Mouse (Mus musculus) heart, embryonic 14.5 days (tissue): Measurements from ENCODE around the gene Fmnl3. TPM values are rescaled to one million over a fixed set of nuclear protein-coding genes. Genes with fewer than 3 reads are reported as not detected.
A peak's percentile ranks its signal among the peaks of the same experiment; 100 is the strongest.

Experiments used
- ATAC-seq: fragments of 200-750 bp; cut with Nextera tagmentation; 2 replicates; pipeline ENCODE4 v1.8.0; 2017; ENCODE audit warnings: low read depth, moderate TSS enrichment; ENCODE audit not compliant: insufficient number of reproducible peaks, insufficient read depth, low FRiP score
- H3K27ac ChIP-seq, 2 experiments: fragments of 200-500 bp in 1 of 2; fragments of 300-500 bp in 1 of 2; sonication (generic) in 1 of 2; replicated peaks in 1 of 2; 2 replicates each; pipeline ENCODE4 v1.5.1; 2012 to 2014; ENCODE audit warnings: low read depth in 2 of 2, low read length in 2 of 2, control low read depth in 1 of 2, mild to moderate bottlenecking in 1 of 2, mixed read lengths in 1 of 2; ENCODE audit not compliant: control insufficient read depth in 1 of 2, insufficient read depth in 1 of 2
- H3K27me3 ChIP-seq: fragments of 300-500 bp; sonication (generic); 2 replicates; pipeline ENCODE4 v1.6.1; 2014; ENCODE audit warnings: mild to moderate bottlenecking, low read length, control low read depth; ENCODE audit not compliant: control insufficient read depth, insufficient read depth
- H3K36me3 ChIP-seq: fragments of 300-500 bp; sonication (generic); 2 replicates; pipeline ENCODE4 v1.6.1; 2014; ENCODE audit warnings: mild to moderate bottlenecking, control low read depth, low read length, mixed read lengths; ENCODE audit not compliant: control insufficient read depth, insufficient read depth
- H3K4me1 ChIP-seq, 2 experiments: fragments of 200-500 bp in 1 of 2; fragments of 300-500 bp in 1 of 2; sonication (generic) in 1 of 2; 2 replicates each; pipeline ENCODE4 v1.6.1; 2012 to 2014; ENCODE audit warnings: low read length in 2 of 2, control low read depth in 1 of 2, mixed read lengths in 1 of 2; ENCODE audit not compliant: control insufficient read depth in 2 of 2, insufficient read depth in 2 of 2
- H3K4me2 ChIP-seq: fragments of 300-500 bp; sonication (generic); 2 replicates; pipeline ENCODE4 v1.6.1; 2014; ENCODE audit warnings: mild to moderate bottlenecking, low read length
- H3K4me3 ChIP-seq, 2 experiments: fragments of 200-500 bp in 1 of 2; fragments of 300-500 bp in 1 of 2; sonication (generic) in 1 of 2; 2 replicates each; pipeline ENCODE4 v1.5.1; 2012 to 2014; ENCODE audit warnings: low read length in 2 of 2, mild to moderate bottlenecking in 2 of 2, control low read depth in 1 of 2, low read depth in 1 of 2, moderate library complexity in 1 of 2; ENCODE audit not compliant: control insufficient read depth in 1 of 2, insufficient read depth in 1 of 2
- H3K9ac ChIP-seq: fragments of 300-500 bp; sonication (generic); 2 replicates; pipeline ENCODE4 v1.6.1; 2014; ENCODE audit warnings: mild to moderate bottlenecking, low read length
- H3K9me3 ChIP-seq: fragments of 300-500 bp; sonication (generic); 2 replicates; pipeline ENCODE4 v1.6.1; 2016; ENCODE audit warnings: low read length, control low read depth; ENCODE audit not compliant: control insufficient read depth
- WGBS: fragments of 180-500 bp; shearing (Covaris S2); extraction: QIAGEN DNeasy Blood & Tissue Kit; methylation state at CpG from one replicate; pipeline ENCODE4 v1.1.7; 2014; 5-methylcytosine and 5-hydroxymethylcytosine counted together
- polyA plus RNA-seq: library from polyadenylated mRNA; unstranded; fragments of >200 nt; fragmentation: Nextera tagmentation; extraction: Ambion mirVana; gene quantifications from 2 replicates; pipeline ENCODE4 v1.2.1, GENCODE M21; 2014

Fmnl3 gene
- polyA plus RNA-seq, 1 experiment from 2014 or later, result 14.4 TPM

DNA sequence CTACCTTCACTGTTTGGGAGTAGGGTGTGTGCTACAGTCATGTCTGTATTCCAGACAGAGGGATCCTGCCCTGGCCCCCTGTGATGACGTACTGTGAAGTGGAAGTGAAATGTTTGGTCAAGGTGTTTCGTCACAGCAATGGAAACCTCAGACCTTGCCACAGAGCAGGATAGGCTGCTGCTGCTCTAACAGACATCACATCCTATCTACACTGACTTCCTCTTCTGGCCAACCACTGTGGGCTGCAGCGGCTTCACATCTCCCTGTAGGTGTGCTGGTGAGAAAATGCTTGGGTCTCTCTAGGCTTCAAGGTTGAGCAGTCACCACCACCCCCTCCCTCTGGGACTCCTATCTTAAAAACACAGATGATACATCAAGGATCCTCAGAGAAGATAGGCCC, 29.2 kb downstream of the Fmnl3 start:
- H3K27ac ChIP-seq, result peak overlapping the region; percentile 12 to 93; a peak in 3 of 4 replicates
- no peak overlapping the region for H3K9ac ChIP-seq
- H3K27me3 ChIP-seq, result no peaks in the 10 kb centered on the region
- H3K36me3 ChIP-seq, result no peaks in the 10 kb centered on the region
- no peaks in the 10 kb centered on the region for H3K9me3 ChIP-seq
- WGBS, result 57% methylated on average over 3 of the region's 3 CpGs
- no peak overlapping the region for H3K4me3 ChIP-seq
- H3K4me1 ChIP-seq, result peaks cover 62 to 85% of the 10 kb centered on the region in 2 experiments
- no peak overlapping the region for H3K4me2 ChIP-seq
- ATAC-seq, result no peak

DNA sequence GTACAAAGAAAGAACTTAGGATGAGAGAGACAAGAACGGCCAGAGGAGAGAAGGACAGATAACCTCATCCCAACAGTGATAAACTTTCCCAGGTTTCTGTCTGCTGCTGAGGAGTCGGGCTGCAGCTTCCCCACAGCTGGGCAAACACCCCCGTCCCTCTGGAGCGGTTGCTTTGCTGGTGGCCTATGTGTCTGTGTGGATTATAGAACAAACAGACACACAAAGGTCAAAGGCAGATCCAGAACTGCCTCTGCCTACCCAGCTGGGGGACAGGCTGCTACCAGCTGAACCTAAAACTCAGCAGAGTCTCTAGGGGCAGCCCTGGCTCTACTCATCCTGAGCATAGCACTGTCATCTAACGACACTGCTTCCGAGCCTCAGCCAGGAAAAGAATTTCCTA, 30.6 kb downstream of the Fmnl3 start:
- H3K36me3 ChIP-seq, result no peaks in the 10 kb centered on the region; the same call in 1 of the 2 replicates
- no peak overlapping the region for H3K4me3 ChIP-seq
- H3K4me2 ChIP-seq, result no peak overlapping the region
- peaks cover 65 to 88% of the 10 kb centered on the region in 2 experiments for H3K4me1 ChIP-seq
- no peaks in the 10 kb centered on the region for H3K9me3 ChIP-seq
- H3K27ac ChIP-seq, result no peak overlapping the region
- no peak overlapping the region for H3K9ac ChIP-seq
- H3K27me3 ChIP-seq, result no peaks in the 10 kb centered on the region
- no peak for ATAC-seq
- WGBS, result 40% methylated on average over 6 of the region's 6 CpGs

DNA sequence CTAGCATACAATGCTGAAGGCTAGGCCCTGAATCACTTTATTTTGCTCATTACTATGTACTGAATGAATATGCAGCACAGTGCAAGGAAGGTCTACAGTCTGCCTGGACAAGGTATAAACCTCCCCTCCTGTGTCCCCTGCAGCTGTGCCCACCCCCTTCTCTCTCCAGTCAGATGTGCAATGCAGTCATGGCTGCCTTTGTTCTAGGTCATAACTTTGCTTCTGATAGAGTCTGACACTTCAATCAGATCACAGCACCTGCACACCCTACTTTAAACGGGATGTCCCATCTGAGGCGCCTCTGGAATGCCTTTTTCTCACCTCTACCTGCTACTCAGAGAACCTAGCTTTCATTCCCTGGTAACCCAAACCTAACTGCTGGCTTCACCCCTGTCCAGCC, 31.4 kb downstream of the Fmnl3 start:
- no peaks in the 10 kb centered on the region for H3K9me3 ChIP-seq
- H3K4me2 ChIP-seq, result no peak overlapping the region
- H3K9ac ChIP-seq, result no peak overlapping the region
- 62% methylated on average over 2 of the region's 2 CpGs for WGBS
- H3K36me3 ChIP-seq, result no peaks in the 10 kb centered on the region; the same call in 1 of the 2 replicates
- no peak for ATAC-seq
- H3K27ac ChIP-seq, result no peak overlapping the region
- H3K4me3 ChIP-seq, result no peak overlapping the region
- H3K4me1 ChIP-seq, result peaks cover 65 to 88% of the 10 kb centered on the region in 2 experiments
- H3K27me3 ChIP-seq, result no peaks in the 10 kb centered on the region

DNA sequence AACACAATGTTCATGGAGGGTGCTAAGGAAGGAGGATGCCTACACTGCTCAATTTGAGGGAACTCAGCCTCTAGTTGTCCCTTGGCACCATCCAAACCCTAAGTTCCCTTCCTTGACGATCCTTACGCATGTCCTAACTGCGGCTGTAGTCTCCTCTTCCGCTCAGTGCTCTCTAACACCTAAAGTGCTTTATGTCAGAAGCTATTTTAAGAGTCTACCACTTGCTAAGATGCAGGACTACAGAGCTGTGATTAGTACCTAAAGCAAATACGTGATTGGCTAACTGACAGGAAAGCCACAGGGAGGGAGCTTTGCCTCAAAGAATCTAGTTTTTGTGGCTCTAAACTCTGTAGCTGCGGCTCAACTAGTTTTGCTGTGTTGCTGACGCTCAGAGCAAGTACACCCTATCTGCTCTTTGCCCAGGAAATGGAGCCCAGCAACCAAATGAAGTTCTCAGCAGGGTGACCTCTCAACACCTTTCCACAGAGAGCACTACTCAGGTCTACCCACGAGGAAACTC, 34.4 kb downstream of the Fmnl3 start:
- peak overlapping the region; percentile 33; the same call in 1 of the 2 replicates for H3K4me2 ChIP-seq
- no peak for ATAC-seq
- H3K27me3 ChIP-seq, result no peaks in the 10 kb centered on the region
- peak overlapping the region; percentile 39; the same call in 1 of the 2 replicates for H3K9ac ChIP-seq
- H3K9me3 ChIP-seq, result no peaks in the 10 kb centered on the region
- peak overlapping the region; percentile 91 to 97 for H3K27ac ChIP-seq
- H3K4me1 ChIP-seq, result peaks cover 65 to 82% of the 10 kb centered on the region in 2 experiments
- H3K4me3 ChIP-seq, result no peak overlapping the region
- peaks cover 11% of the 10 kb centered on the region; the same call in 1 of the 2 replicates for H3K36me3 ChIP-seq
- WGBS, result 14% methylated on average over 8 of the region's 8 CpGs

DNA sequence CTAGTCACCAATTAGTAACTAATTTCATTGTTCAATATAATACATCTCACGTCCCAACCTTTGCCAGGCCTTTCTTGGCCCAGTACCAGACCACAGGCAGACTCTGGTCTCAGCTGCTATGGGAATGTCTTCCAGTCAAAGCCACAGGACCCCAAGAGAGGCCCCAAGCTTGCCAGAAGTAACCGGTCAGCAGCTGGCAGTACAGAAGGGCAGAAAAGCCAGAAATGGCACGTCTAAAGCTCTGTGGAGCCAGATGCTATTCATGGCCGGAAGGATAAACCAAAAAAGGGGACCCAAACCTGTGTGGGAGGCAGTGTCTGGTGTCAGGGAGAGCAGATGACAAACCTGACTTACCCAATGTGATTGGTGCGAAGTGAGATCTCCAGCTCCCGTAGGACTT, 35.8 kb downstream of the Fmnl3 start:
- Histone ChIP-seq H3K27ac (peak overlapping the region; percentile 94 to 97), H3K4me1 (peaks cover 64 to 77% of the 10 kb centered on the region in 2 experiments), H3K36me3 (peaks cover 13% of the 10 kb centered on the region; the same call in 1 of the 2 replicates), H3K9me3 (no peaks in the 10 kb centered on the region), H3K4me2 (no peak overlapping the region), H3K9ac (no peak overlapping the region; the same call in 1 of the 2 replicates), H3K27me3 (no peaks in the 10 kb centered on the region), H3K4me3 (no peak overlapping the region)
- whole genome bisulfite sequencing, result 52% methylated on average over 6 of the region's 6 CpGs
- ATAC-seq, result no peak

DNA sequence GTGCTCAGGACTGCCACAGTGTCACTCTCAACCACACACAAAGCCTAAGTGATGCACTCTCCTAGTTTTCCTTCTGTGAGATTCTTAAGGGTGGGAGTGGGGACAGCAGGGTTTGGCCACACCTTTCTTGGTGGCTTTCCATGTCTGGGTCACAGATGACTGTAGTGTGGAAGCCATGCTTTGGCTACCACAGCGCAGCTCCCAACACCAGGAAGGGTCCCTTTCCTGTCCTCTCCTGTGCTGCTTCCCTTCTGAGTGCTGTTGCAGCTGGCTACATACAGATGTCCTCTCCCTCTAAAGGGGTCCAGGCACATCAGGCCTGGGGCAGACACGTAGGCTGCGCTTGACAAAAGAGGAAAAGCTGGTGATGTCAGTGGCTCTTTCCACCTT, 36.6 kb downstream of the Fmnl3 start:
- Histone ChIP-seq H3K9ac (peak overlapping the region; percentile 59; the same call in 1 of the 2 replicates), H3K9me3 (no peaks in the 10 kb centered on the region), H3K36me3 (peaks cover 21% of the 10 kb centered on the region), H3K27me3 (no peaks in the 10 kb centered on the region), H3K27ac (peak overlapping the region; percentile 94 to 97), H3K4me2 (peak overlapping the region; percentile 24; the same call in 1 of the 2 replicates), H3K4me1 (peaks cover 64 to 69% of the 10 kb centered on the region in 2 experiments), H3K4me3 (no peak overlapping the region)
- WGBS, result 65% methylated on average over 3 of the region's 3 CpGs
- peak; percentile 20 for ATAC-seq

DNA sequence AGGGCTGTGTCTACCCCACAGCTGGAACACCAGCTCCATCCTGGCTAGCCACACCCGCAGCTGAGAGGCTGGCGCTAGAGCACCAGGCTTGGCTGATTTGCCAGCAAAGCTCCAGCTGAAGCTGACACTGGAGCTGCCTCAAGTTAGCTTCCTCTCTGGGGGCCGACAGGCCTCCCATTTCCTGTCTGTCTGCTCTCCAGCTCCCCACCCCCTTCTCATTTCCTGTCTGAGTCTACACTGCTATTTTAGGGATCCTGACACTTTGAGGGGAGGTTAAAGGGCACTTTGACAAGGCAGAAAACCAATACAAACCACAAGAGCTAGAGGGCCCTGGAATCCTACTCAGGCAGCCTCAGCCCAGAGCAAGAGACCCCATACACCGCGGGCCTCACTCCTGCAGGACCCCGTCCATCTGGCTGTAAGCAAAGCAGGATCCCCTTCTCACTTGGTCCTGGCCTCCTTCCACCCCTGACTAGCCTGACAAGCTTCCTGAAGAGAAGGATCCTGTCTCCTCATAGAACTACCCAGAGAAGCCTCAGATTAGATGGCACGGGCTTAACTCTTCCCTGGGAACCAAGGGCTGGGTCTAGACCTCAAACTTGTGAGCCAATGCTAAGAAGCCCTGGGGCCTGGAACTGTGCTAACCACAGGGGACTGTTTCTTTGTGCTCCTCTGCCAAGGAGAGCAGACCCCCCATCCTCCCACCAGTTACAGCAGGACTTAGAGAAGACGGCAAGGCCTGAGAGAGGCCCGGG, 37.2 kb downstream of the Fmnl3 start:
- 16% methylated on average over 9 of the region's 9 CpGs for WGBS

More for the DNA sequence above, 37.2 kb downstream of the Fmnl3 start:
- H3K4me1 ChIP-seq, result peaks cover 64 to 69% of the 10 kb centered on the region in 2 experiments
- H3K36me3 ChIP-seq, result peaks cover 27% of the 10 kb centered on the region
- no peaks in the 10 kb centered on the region for H3K27me3 ChIP-seq
- peak; percentile 60 for ATAC-seq
- H3K27ac ChIP-seq, result peak overlapping the region; percentile 94 to 97
- H3K4me3 ChIP-seq, result no peak overlapping the region
- H3K4me2 ChIP-seq, result peak overlapping the region; percentile 24; the same call in 1 of the 2 replicates
- H3K9ac ChIP-seq, result peak overlapping the region; percentile 59; the same call in 1 of the 2 replicates
- no peaks in the 10 kb centered on the region for H3K9me3 ChIP-seq
